Mouse (Mus musculus): ENCODE data around the gene Slc7a3. TPM values are rescaled to one million over a fixed set of nuclear protein-coding genes. Genes with fewer than 3 reads are reported as not detected.
"Not testable (repeated sequence)": the region's sequence is repeated elsewhere in the genome, so short reads cannot be mapped to it uniquely, and the experiment has no call there.

Gene Slc7a3
- polyA plus RNA-seq (2015; fragmentation: Nextera tagmentation; extraction: Ambion mirVana): 0.96 and 1.1 TPM in 2 replicates

- Histone ChIP-seq H3K9ac (replicated peaks) (0 out of 2 replicates have a peak within 1 kb of the TSS, but pooled peaks have one; percentile 28), H3K36me3 (no peaks in the 10 kb centered on the region), H3K4me1 (replicated peaks) (no peaks in the 10 kb centered on the region), H3K4me3 (replicated peaks) (peak within 1 kb of the TSS; percentile 33), H3K9me3 (no peaks in the 10 kb centered on the region), H3K27ac (no peak within 1 kb of the TSS), H3K27me3 (peaks cover 21% of the 10 kb centered on the region; the same call in 1 of the 2 replicates), H3K4me2 (replicated peaks) (peak within 1 kb of the TSS; percentile 58)
- ATAC-seq: no peak
- 53% methylated on average over 11 of the region's 11 CpGs for WGBS
Measured at GRCm38 (mm10) chrX:101085920-101086319, at the start of gene Slc7a3. Slc7a3 (minus strand) TSS chrX:101086020.

- Histone ChIP-seq H3K4me2 (replicated peaks) (peak overlapping the region; percentile 29; the same call in 1 of the 2 replicates), H3K4me1 (replicated peaks) (no peaks in the 10 kb centered on the region), H3K27me3 (no peaks in the 10 kb centered on the region; the same call in 1 of the 2 replicates), H3K9ac (replicated peaks) (no peak overlapping the region), H3K27ac (no peak overlapping the region), H3K36me3 (no peaks in the 10 kb centered on the region), H3K9me3 (no peaks in the 10 kb centered on the region), H3K4me3 (replicated peaks) (no peak overlapping the region)
- ATAC-seq: peak; percentile 62; the same call in 1 of the 2 replicates
- 35% methylated on average over 12 of the region's 12 CpGs for WGBS
Measured at GRCm38 (mm10) chrX:101131992-101132791, 46.4 kb upstream of the Slc7a3 start.

- 0 out of 2 replicates have a peak, but pooled peaks have one; percentile 63 for ATAC-seq
- WGBS: 29% methylated on average over 7 of the region's 7 CpGs
- H3K9ac ChIP-seq (replicated peaks): no peak overlapping the region
- no peaks in the 10 kb centered on the region for H3K9me3 ChIP-seq
- no peaks in the 10 kb centered on the region; the same call in 1 of the 2 replicates for H3K27me3 ChIP-seq
- no peak overlapping the region for H3K4me2 ChIP-seq (replicated peaks)
- no peak overlapping the region for H3K27ac ChIP-seq
- no peak overlapping the region for H3K4me3 ChIP-seq (replicated peaks)
- no peaks in the 10 kb centered on the region for H3K4me1 ChIP-seq (replicated peaks)
- no peaks in the 10 kb centered on the region for H3K36me3 ChIP-seq
Measured at GRCm38 (mm10) chrX:101131001-101131400, 45.2 kb upstream of the Slc7a3 start.

- no peak overlapping the region for H3K4me2 ChIP-seq (replicated peaks)
- no peak for ATAC-seq
- H3K9ac ChIP-seq (replicated peaks): no peak overlapping the region
- no peaks in the 10 kb centered on the region for H3K36me3 ChIP-seq
- no peaks in the 10 kb centered on the region for H3K4me1 ChIP-seq (replicated peaks)
- WGBS: 84% methylated on average over 2 of the region's 2 CpGs
- no peaks in the 10 kb centered on the region; the same call in 1 of the 2 replicates for H3K27me3 ChIP-seq
- H3K27ac ChIP-seq: no peak overlapping the region
- H3K4me3 ChIP-seq (replicated peaks): no peak overlapping the region
- no peaks in the 10 kb centered on the region for H3K9me3 ChIP-seq
Measured at GRCm38 (mm10) chrX:101128559-101128958, 42.7 kb upstream of the Slc7a3 start.

GRCm38 (mm10) chrX:101126977-101127376 lies 41.2 kb upstream of the Slc7a3 start:
- no peaks in the 10 kb centered on the region for H3K36me3 ChIP-seq
- H3K4me2 ChIP-seq (replicated peaks): no peak overlapping the region
- H3K9me3 ChIP-seq: no peaks in the 10 kb centered on the region
- H3K4me1 ChIP-seq (replicated peaks): no peaks in the 10 kb centered on the region
- no peak overlapping the region for H3K9ac ChIP-seq (replicated peaks)
- no peak for ATAC-seq
- H3K27me3 ChIP-seq: no peaks in the 10 kb centered on the region; the same call in 1 of the 2 replicates
- H3K27ac ChIP-seq: no peak overlapping the region
- WGBS: 72% methylated on average over 2 of the region's 2 CpGs
- no peak overlapping the region for H3K4me3 ChIP-seq (replicated peaks)

GRCm38 (mm10) chrX:101126474-101126955 lies 40.7 kb upstream of the Slc7a3 start:
- no peak overlapping the region for H3K27ac ChIP-seq
- no peak for ATAC-seq
- no peaks in the 10 kb centered on the region for H3K4me1 ChIP-seq (replicated peaks)
- H3K4me2 ChIP-seq (replicated peaks): no peak overlapping the region
- 78% methylated on average over 7 of the region's 7 CpGs for WGBS
- H3K4me3 ChIP-seq (replicated peaks): no peak overlapping the region
- H3K36me3 ChIP-seq: no peaks in the 10 kb centered on the region
- no peaks in the 10 kb centered on the region; the same call in 1 of the 2 replicates for H3K27me3 ChIP-seq
- no peak overlapping the region for H3K9ac ChIP-seq (replicated peaks)
- H3K9me3 ChIP-seq: no peaks in the 10 kb centered on the region

- Histone ChIP-seq H3K36me3 (no peaks in the 10 kb centered on the region), H3K4me2 (replicated peaks) (no peak overlapping the region), H3K27me3 (no peaks in the 10 kb centered on the region), H3K4me3 (replicated peaks) (no peak overlapping the region), H3K9ac (replicated peaks) (no peak overlapping the region), H3K9me3 (no peaks in the 10 kb centered on the region), H3K27ac (no peak overlapping the region), H3K4me1 (replicated peaks) (no peaks in the 10 kb centered on the region)
- 68% methylated on average over 1 of the region's 1 CpGs for WGBS
- no peak for ATAC-seq
Measured at GRCm38 (mm10) chrX:101120546-101120945, 34.7 kb upstream of the Slc7a3 start.

GRCm38 (mm10) chrX:101085211-101085610 lies 609 bp downstream of the Slc7a3 start:
- not testable (repeated sequence) for H3K9ac ChIP-seq (replicated peaks); H3K27ac ChIP-seq; H3K36me3 ChIP-seq; H3K9me3 ChIP-seq; H3K4me1 ChIP-seq (replicated peaks)
- H3K4me3 ChIP-seq (replicated peaks): peak overlapping the region; percentile 33
- peak overlapping the region; percentile 58 for H3K4me2 ChIP-seq (replicated peaks)
- ATAC-seq: peak; percentile 53; the same call in 1 of the 2 replicates
- WGBS: 24% methylated on average over 9 of the region's 9 CpGs
- peaks cover 21% of the 10 kb centered on the region; the same call in 1 of the 2 replicates for H3K27me3 ChIP-seq

GRCm38 (mm10) chrX:101084192-101084591 lies 1.6 kb downstream of the Slc7a3 start:
- 45% methylated on average over 2 of the region's 2 CpGs for WGBS
- H3K27me3 ChIP-seq: peaks cover 21% of the 10 kb centered on the region; the same call in 1 of the 2 replicates
- H3K36me3 ChIP-seq: no peaks in the 10 kb centered on the region
- no peak overlapping the region for H3K27ac ChIP-seq
- H3K4me3 ChIP-seq (replicated peaks): no peak overlapping the region
- no peak overlapping the region for H3K9ac ChIP-seq (replicated peaks)
- ATAC-seq: no peak
- no peaks in the 10 kb centered on the region for H3K9me3 ChIP-seq
- H3K4me1 ChIP-seq (replicated peaks): no peaks in the 10 kb centered on the region
- peak overlapping the region; percentile 58 for H3K4me2 ChIP-seq (replicated peaks)

GRCm38 (mm10) chrX:101065245-101065644 lies 20.6 kb downstream of the Slc7a3 start:
- Histone ChIP-seq H3K36me3 (no peaks in the 10 kb centered on the region), H3K4me3 (replicated peaks) (no peak overlapping the region), H3K27ac (no peak overlapping the region), H3K4me1 (replicated peaks) (no peaks in the 10 kb centered on the region), H3K9me3 (no peaks in the 10 kb centered on the region), H3K9ac (replicated peaks) (no peak overlapping the region), H3K4me2 (replicated peaks) (no peak overlapping the region), H3K27me3 (no peaks in the 10 kb centered on the region)
- 80% methylated on average over 1 of the region's 1 CpGs for WGBS
- no peak for ATAC-seq

GRCm38 (mm10) chrX:101063503-101063902 lies 22.3 kb downstream of the Slc7a3 start:
- H3K27ac ChIP-seq: no peak overlapping the region
- H3K4me1 ChIP-seq (replicated peaks): no peaks in the 10 kb centered on the region
- H3K4me3 ChIP-seq (replicated peaks): no peak overlapping the region
- no peak for ATAC-seq
- H3K4me2 ChIP-seq (replicated peaks): no peak overlapping the region
- H3K9me3 ChIP-seq: no peaks in the 10 kb centered on the region; the same call in 1 of the 2 replicates
- 61% methylated on average over 2 of the region's 2 CpGs for WGBS
- no peak overlapping the region for H3K9ac ChIP-seq (replicated peaks)
- no peaks in the 10 kb centered on the region for H3K36me3 ChIP-seq
- no peaks in the 10 kb centered on the region for H3K27me3 ChIP-seq

- Histone ChIP-seq H3K27ac (no peak within 1 kb of the TSS), H3K4me2 (replicated peaks) (no peak within 1 kb of the TSS), H3K9me3 (no peaks in the 10 kb centered on the region; the same call in 1 of the 2 replicates), H3K9ac (replicated peaks) (no peak within 1 kb of the TSS), H3K27me3 (no peaks in the 10 kb centered on the region), H3K4me3 (replicated peaks) (no peak within 1 kb of the TSS), H3K4me1 (replicated peaks) (no peaks in the 10 kb centered on the region), H3K36me3 (no peaks in the 10 kb centered on the region)
- WGBS: 89% methylated on average over 31 of the region's 31 CpGs
- no peak for ATAC-seq
Measured at GRCm38 (mm10) chrX:101059541-101059940, 26.3 kb downstream of the Slc7a3 start, which contains the start of gene Tex11. Tex11 (minus strand) TSS chrX:101059667.

Data from midbrain, embryonic 13.5 days (tissue).